Mouse (Mus musculus): ENCODE data around the gene Olfr1443.
"Not testable (repeated sequence)": the region's sequence is repeated elsewhere in the genome, so short reads cannot be mapped to it uniquely, and the experiment has no call there.

The Olfr1443 gene

DNA sequence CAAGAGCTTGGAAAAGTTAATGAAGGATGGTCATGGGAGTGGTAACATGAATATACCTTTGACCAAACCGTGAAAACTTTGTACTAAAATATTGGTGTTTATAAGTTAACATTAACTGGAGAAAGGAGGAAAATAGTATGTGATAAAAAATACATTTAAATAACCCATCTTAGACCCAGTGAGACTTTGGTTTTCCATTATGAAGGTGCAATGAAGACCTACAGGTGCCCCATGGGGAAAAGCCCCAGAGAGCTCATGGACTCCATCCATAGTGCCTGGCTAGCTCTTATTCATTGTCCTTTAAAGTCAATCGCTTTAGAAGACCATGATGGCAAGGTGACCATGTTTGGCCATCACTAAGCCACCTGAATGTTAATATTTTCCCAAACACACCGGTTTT is at the start of gene Olfr1443:
Olfr1443 (plus strand) TSS at position 301 of the 400 bp plus-strand sequence.
- DNase-seq (ENCODE audit: low spot score): no peak

- DNase-seq (ENCODE audit: low spot score): no peak
Observed at GRCm38 (mm10) chr19:12633176-12633575, 44.7 kb upstream of the Olfr1443 start, which contains the start of gene Glyat. Gene Glyat, plus strand, starts transcription at chr19:12633308.

DNA sequence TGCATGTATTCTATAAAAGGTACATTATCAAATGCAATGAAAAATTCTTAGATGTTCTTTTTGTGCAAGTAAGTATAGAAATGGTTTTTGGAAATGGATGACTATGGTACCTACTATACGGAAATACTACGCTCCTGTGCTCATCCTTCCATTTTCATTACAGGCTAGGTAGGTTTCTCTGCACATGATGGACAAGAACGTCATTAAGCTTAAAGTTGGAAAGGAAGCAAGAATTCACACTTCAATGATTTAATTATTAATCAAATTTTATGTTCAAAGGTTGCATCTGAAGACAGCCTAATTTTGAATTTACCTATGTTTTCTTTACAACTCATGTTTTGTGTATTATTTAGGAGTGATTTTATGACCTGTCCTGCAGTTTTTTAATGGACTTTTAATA is 43.7 kb upstream of the Olfr1443 start:
- no peak for DNase-seq (ENCODE audit: low spot score)

DNA sequence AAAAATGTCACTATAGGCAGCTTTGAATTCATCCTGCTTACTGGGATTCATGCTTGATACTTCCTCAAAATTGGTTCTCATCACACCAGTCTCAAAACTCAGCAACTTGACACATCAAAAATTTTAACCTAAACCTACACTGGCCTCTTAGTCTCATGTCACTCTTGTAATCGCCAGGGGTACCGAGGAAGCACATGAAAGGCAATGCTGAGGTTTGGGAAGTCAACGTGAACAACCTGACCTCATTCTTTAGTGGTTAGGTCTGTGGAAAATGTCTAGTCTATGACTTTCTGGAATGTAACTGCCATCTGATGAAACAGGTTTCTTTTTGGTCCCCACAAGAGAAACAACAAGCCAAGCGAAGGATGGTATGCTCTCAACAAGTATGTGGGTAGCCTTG is 42.9 kb upstream of the Olfr1443 start:
- no peak for DNase-seq (ENCODE audit: low spot score)

- no peak for DNase-seq (ENCODE audit: low spot score)
Observed at GRCm38 (mm10) chr19:12636863-12637262, 41.0 kb upstream of the Olfr1443 start.

- DNase-seq (ENCODE audit: low spot score): no peak
Observed at GRCm38 (mm10) chr19:12638049-12638448, 39.9 kb upstream of the Olfr1443 start.

DNA sequence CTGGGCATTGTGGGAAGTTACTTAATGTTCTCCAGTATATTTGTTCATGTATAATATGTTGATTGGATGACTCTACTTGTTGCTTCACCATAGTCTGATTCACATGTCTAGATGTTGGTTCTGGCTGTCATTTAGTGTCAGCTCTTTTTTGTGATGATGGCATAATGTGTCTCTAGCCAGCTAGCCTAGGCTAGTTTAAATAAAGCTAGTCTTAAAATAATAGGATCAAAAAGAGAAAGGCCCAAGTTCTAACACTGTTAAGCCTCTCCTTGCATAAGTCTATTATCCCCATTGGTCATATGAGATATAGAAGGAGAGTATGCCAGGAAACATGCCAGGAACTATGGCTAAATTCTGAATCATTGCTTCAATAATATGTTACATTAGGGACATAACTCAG is 28.4 kb upstream of the Olfr1443 start:
- DNase-seq (ENCODE audit: low spot score): no peak

DNA sequence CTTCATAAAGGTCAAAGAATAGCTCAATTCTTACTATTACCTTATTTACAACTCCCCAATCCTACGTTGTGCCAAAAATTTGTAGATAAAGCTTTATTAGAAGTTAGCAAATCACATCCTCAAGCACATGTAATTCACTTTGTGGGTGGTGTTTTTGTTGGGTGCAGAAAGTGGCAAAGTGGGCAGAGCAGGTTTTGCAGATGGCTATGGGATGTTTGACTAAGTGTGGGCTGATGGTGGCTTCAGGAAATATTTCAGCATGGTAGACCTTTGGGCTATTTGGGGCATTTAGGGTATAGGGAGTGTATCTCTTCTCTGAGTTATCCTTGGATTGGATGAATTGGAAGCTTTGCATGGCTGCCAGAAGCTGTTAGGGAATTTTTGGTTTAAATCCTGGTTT is 11.8 kb upstream of the Olfr1443 start:
- DNase-seq (ENCODE audit: low spot score): no peak

GRCm38 (mm10) chr19:12668601-12669000 is 9.3 kb upstream of the Olfr1443 start:
- not testable (repeated sequence) for DNase-seq (ENCODE audit: low spot score)

GRCm38 (mm10) chr19:12670139-12670538 is 7.8 kb upstream of the Olfr1443 start, which contains the start of gene Olfr1442:
Gene Olfr1442, plus strand, starts transcription at chr19:12670439.
- no peak for DNase-seq (ENCODE audit: low spot score)

DNA sequence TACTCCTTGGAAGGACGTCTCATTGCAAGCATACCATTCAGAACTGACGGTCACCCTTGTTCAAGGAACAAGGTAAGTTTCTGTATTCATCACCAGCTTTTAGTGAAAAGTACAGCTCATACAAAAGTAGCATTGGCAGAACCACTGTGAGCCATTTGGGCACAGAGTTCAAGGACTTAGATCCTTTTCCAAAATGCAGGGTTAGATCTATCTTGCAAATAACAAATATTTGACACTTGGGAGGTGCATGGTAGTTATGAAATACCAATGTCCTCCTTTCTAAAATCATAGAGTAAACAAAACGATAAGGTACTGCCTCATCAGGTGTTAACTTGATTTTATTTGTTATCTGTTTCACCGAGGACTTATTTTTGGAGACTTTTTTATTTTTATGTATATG is 6.9 kb upstream of the Olfr1443 start:
- DNase-seq (ENCODE audit: low spot score): no peak

- DNase-seq (ENCODE audit: low spot score): no peak
Observed at GRCm38 (mm10) chr19:12684638-12685037, 6.7 kb downstream of the Olfr1443 start.

DNA sequence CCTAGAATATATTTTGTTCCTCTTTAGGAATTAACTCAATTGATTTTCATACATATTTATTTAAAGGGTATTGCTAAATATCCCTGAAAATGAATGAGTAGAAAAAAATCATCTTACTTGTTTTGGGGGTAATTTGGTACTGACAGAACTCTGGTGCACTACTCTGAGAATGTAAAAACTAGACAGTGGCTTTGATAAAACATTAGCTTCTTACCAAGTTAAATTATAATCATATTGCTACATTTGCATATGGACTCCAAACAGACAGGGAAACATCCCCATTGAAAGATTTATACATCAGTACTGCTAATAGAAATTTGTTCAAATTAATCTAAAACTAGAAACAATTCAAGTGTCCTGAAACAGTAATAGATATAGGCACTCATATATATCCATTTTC is 7.3 kb downstream of the Olfr1443 start:
- DNase-seq (ENCODE audit: low spot score): no peak

- no peak for DNase-seq (ENCODE audit: low spot score)
Observed at GRCm38 (mm10) chr19:12695590-12695989, 17.7 kb downstream of the Olfr1443 start, which contains the start of gene Keg1. Gene Keg1, plus strand, starts transcription at chr19:12695786.

DNA sequence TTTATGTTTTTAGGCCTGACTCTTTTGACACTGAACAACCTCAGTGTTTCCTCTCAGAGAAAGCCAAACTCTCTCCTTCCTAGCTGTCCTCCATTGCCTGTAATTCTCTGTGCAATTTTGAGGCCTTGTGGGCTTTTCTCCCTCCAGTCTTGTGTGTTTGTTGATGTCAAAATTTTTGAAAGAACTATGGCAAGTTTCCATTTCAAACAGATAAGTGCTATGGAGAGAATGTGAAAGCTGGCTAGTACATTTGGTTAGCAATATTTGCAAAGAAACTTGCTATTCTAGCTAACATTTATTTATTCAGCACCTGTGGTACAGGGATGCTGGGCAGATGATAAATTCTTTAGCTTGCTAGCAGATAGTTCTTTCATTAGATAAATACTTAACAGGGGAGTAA is 18.3 kb downstream of the Olfr1443 start:
- no peak for DNase-seq (ENCODE audit: low spot score)

- no peak for DNase-seq (ENCODE audit: low spot score)
Observed at GRCm38 (mm10) chr19:12708458-12708857, 30.5 kb downstream of the Olfr1443 start.

- no peak for DNase-seq (ENCODE audit: low spot score)
Observed at GRCm38 (mm10) chr19:12708986-12709385, 31.1 kb downstream of the Olfr1443 start.

- no peak for DNase-seq (ENCODE audit: low spot score)
Observed at GRCm38 (mm10) chr19:12719189-12719588, 41.3 kb downstream of the Olfr1443 start.

DNA sequence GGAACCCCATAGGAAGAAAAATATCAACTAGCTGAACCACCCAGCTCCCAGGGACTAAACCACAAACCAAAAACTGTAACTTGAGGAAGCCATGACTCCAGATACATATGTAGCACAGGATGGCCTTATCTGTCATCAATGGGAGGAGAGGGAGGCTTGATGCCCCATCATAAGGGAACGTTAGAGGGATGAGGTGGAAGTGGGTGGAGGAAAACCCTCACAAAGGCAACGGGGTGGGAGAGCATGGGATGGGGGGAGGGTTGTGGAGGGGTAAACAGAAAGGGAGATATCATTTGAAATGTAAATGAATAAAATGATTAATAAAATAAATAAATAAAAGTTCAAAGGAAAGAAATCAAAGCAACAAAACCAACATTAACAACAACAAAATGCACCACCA is 42.6 kb downstream of the Olfr1443 start:
- no peak for DNase-seq (ENCODE audit: low spot score)

- DNase-seq (ENCODE audit: low spot score): not testable (repeated sequence)
Observed at GRCm38 (mm10) chr19:12720919-12721318, 43.0 kb downstream of the Olfr1443 start.

- not testable (repeated sequence) for DNase-seq (ENCODE audit: low spot score)
Observed at GRCm38 (mm10) chr19:12721596-12721995, 43.7 kb downstream of the Olfr1443 start.

- DNase-seq (ENCODE audit: low spot score): peak; percentile 5
Observed at GRCm38 (mm10) chr19:12722308-12722707, 44.4 kb downstream of the Olfr1443 start.

DNA sequence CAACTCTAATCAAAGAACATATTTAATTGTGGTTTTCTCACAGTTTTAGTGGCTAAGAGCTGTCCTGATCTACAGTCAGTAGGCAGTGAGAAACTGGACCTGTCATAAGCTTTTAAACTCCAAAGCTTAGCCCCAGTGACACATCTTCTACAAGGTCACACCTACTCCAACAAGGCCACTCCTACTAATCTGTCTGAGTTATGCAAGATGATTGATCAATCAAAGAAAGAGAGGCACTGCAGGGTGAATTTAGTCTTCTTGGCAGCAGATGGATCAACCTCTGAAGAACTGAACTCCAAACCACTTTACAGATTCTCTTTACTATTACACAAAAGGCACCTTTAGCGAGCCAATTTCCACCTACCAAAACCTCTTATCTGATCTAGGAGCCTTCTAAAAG is 47.9 kb downstream of the Olfr1443 start:
- no peak for DNase-seq (ENCODE audit: low spot score)

GRCm38 (mm10) chr19:12731036-12731435 is 53.1 kb downstream of the Olfr1443 start:
- DNase-seq (ENCODE audit: low spot score): no peak

- no peak for DNase-seq (ENCODE audit: low spot score)
Observed at GRCm38 (mm10) chr19:12731950-12732349, 54.0 kb downstream of the Olfr1443 start.
